Mouse (Mus musculus): ENCODE data around the gene Pou2f1.

The Pou2f1 gene

GRCm38 (mm10) chr1:165943270-165943669, 59.2 kb downstream of the Pou2f1 start:
- no peak for DNase-seq

GRCm38 (mm10) chr1:165935466-165935818, 67.0 kb downstream of the Pou2f1 start:
- DNase-seq: no peak

DNA sequence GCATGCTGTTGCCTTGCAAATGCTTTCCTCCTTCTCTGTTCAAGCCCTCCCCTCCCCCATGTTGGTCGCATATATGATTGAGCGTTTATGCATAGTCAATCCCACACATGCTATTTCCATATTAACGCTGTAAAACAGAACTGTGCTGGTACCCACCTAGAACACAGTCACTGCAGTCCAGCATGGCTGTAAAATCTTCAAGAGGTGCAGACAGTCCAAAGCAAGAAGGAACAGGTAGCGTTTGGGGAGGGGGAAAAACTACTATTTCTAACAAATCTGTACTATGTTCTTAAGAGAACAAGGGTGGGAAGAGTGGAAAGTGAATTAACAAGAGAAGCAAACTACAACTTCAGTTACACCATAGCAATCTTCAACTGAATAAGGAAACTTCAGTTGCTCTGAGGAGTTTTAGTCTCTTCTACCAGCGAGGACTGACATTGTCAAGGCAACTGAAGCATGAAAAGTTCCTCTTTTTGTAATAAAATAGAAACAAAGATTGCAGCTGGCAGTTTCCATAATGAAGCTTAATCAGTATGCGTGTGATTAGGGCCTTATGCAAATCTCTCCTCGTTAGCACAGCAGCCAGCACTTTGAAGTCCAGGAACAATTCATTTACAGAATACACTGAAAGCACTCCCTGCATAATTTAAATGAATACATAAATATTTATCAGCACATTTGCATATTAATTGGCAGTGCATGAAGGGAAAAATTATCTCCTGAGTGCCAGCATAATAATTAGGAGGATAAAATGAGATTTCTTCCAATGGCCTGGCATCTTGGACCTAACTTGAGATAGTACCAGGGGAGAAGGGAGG, 67.6 kb downstream of the Pou2f1 start:
- no peak for DNase-seq

- no peak for DNase-seq
Measured at GRCm38 (mm10) chr1:165933915-165934647, 68.4 kb downstream of the Pou2f1 start.

DNA sequence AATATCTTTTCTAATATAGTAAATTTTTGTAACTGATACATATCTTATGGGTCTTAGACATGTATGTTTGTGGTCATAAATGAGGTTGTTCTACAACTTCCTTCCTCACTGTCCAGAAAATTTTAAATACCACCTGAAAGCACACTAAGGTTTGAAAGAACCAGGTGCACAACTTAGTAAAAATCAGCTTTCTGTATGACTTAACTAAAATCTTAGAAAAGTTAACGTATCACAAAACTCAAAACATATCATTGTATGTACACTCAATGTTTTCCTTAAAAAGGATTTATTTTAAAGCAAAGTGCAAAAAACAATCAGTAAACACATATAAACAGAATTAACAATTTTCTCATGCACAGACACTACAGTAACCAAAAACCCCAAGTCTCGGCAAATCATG, 69.6 kb downstream of the Pou2f1 start:
- no peak for DNase-seq

GRCm38 (mm10) chr1:165930510-165930909, 72.0 kb downstream of the Pou2f1 start:
- no peak for DNase-seq

- DNase-seq: no peak
Measured at GRCm38 (mm10) chr1:165927507-165928279, 74.8 kb downstream of the Pou2f1 start.

- DNase-seq: no peak
Measured at GRCm38 (mm10) chr1:165925207-165925606, 77.3 kb downstream of the Pou2f1 start.

DNA sequence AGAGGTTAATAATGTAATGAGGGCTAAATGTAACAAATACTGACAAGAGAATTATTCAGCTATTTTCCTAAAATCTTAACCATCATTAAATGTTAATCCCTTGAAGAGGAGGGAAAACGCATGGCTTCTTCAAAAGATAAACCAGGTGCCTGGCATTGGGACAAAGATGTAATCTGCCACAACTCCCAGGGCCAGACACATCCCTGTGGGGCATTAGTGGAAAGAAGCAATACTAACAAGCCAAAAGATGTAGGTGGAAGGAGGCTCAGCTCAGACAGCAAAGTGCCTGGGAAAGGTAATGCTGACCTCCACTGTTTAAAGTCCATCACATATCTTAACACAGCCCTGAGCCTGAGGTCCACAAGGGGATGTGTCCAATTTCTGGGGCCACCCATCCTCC, 80.0 kb downstream of the Pou2f1 start:
- no peak for DNase-seq

GRCm38 (mm10) chr1:165921026-165921425, 81.5 kb downstream of the Pou2f1 start:
- no peak for DNase-seq

DNA sequence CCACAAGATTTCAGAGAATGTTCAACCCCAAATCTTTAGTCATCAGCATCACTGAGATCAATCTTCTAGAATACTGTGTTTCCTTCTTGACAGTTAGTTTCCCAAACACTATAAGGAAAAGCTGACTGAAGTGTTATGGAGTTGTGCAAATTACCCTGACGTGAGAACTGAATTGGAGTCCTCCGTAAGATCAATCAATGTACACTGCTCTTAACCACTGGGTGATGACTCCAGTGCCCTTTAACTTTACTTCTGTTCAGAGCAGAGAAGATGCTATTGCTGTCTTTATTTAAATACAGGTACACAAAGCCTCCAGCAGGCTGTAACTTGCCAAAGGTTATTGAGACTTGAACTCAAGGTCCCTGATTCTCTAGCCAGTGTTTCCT, 88.1 kb downstream of the Pou2f1 start:
- DNase-seq: no peak

DNA sequence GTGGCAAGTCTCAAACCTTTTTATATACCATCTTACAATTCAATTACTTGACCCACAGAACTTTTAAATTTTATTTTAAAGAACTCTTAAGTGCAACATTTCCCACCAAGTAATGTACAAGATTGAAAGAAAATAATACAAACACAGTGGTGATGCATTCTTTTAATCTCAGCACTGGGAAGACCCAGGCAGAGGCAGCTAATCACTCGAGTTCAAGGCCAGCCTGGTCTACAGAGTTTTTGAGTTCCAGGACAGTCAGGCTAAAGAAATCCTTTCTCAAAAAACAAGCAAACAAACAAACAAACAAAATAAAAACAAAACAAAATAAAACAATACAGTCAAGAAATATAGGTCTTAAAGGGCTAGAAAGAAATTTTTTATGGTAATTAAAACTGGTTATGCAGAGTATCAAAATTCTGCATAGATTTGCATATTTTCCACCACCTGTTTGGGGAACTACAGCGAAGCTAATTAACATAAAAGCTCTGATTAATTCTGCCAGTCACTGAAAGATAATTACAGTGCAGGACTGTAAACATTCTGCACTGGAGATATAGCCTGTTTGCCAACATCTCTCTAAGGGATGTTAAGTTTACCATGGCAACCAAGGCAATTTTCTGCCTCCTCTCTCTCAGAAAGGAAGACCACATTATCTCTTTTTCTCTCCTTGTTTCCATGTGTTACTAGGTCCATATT, 88.6 kb downstream of the Pou2f1 start:
- DNase-seq: no peak

DNA sequence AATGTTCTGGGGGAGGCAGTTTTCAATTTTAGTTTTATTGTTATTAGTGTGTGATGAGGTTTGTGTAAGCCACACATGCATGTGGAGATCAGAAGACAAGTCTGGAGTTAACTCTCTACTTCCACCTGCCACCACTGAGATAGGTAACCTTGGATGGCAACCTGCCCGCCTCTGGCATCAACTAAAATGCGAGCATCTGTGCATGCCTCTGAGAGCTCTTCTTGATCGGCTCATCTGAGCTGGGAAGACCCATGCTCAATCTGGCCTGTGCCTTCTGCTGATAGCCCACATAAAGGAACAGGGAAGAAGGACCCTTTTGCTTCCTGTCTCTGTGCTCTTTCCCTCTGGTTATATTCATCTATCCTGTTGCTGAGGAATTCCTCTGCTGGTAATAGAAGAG, 93.0 kb downstream of the Pou2f1 start:
- no peak for DNase-seq

GRCm38 (mm10) chr1:165908806-165909205, 93.7 kb downstream of the Pou2f1 start:
- no peak for DNase-seq

DNA sequence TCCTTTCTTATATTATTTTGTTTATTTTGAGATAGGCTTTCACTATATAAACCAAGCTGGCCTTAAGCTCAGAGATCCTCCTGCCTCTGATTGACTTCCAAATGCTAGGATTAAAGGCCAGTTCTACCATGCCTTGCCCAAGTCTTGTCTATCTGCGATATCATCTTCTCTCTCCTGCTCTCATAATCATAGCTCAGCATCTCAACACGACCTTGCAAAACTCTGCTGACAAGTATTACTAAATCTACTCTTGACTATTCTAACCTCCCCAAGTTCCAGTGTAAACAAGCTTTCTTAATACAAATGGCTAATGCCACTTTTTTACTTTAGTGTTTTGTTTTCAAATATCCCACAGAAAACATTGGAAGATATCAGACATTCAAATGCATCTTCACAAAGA, 94.3 kb downstream of the Pou2f1 start:
- no peak for DNase-seq

DNA sequence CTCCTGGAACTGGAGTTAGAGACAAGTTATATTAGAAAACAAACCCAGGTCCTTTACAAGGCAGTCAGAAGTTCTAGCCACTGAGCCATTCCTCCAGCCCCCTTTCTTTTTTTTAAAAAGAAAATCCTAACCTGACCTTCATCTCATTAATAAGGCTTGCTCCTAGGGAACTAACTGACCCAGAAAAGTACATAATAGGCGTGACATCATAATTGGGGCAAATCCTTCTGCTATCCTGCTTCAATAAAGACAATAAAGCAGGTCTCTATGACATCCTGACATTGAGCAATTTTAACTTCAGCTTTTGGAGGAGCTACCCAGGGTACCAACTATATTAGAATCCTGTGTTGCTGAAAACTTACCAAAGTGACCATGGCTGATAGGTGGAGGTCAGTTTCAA, 98.9 kb downstream of the Pou2f1 start:
- DNase-seq: no peak

DNA sequence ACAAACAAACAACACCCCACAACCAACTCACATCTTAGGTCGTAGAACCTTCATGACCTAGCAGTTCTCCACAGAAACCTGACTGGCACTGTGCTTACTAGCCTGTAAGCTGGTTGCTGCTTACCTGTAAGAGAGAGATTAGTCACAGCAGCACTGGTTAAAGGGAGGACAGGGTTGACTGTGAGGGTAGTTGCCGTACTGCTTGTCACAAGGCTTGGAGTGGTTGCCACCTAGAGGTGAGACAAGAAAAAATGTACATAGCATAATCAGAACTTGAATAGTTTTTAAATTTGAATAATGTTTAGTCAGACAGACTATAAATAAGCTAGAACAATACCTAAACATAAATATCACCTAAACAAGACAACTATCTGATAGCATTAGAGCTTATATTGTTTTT, 110.8 kb downstream of the Pou2f1 start:
- DNase-seq: peak; percentile 34

DNA sequence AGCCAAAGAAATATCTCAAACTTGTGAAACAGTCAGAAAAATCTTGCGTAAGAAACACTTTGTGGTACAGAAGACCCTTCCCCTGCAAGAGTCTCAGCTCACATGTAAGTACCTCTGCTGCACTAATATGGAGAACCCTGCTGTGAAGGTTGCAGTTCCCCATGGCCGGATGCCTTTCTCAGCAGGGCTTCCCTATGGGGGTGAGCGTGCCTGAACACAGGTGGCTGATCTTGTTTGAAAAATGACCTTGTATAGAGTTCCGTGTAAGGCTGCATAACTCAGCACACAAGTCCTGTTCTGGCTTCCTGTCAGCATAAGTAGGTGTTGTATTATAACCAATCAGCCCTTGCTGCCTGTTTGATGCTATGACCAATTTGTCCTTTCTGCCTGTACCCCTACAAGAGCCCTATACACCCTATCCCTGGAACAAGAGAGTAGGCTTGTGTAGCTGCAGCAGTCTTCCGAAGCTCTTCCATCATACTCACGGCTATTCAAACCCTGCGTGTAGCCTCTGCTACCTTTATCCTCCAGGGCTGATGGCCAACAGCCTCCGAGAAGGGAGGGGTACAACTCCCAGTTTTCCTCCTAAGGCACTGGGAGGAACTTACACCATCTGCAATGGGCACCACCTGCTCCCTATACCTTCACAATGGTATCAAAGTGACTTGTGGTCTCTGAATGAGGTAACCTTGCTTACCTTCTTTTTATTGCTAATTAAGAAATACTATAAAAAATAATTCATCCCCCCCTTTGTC, 120.2 kb downstream of the Pou2f1 start:
- no peak for DNase-seq

GRCm38 (mm10) chr1:165878751-165879150, 123.7 kb downstream of the Pou2f1 start:
- DNase-seq: no peak

- DNase-seq: no peak
Measured at GRCm38 (mm10) chr1:165875520-165876284, 126.8 kb downstream of the Pou2f1 start.

GRCm38 (mm10) chr1:165874645-165875044, 127.8 kb downstream of the Pou2f1 start:
- no peak for DNase-seq

GRCm38 (mm10) chr1:165868659-165869058, 133.8 kb downstream of the Pou2f1 start:
- no peak for DNase-seq

All from thymus, postnatal 25 days (tissue).